Mouse (Mus musculus): ENCODE data around the gene Yif1a. TPM values are rescaled to one million over a fixed set of nuclear protein-coding genes. Genes with fewer than 3 reads are reported as not detected.
"Not testable (repeated sequence)": the region's sequence is repeated elsewhere in the genome, so short reads cannot be mapped to it uniquely, and the experiment has no call there.

Gene Yif1a
- polyA plus RNA-seq, 1 experiment from 2014 or later: 78.0 TPM

DNA sequence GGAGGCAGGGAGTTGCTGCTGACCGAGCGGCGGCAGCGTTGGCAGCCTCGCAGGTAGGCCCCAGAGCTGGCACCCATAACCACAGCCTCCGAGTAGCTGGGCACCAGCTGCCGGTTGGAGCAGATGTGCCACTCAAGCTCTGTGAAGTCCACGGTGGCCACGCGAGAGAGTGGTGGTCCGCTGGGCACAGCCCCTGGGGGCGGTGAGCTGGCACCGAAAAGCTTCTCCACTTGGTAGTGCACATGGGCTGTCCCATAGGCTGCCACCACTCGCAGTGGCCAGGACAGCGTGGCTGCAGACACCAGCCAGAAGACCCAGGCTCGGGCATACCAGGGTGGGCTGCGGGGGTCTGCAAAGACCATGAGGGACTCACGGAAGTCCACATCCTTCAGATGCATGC, 6.3 kb upstream of the Yif1a start:
- no peaks in the 10 kb centered on the region for H3K36me3 ChIP-seq
- WGBS: 63% methylated on average over 18 of the region's 18 CpGs
- peaks cover 12% of the 10 kb centered on the region for H3K4me1 ChIP-seq
- H3K9me3 ChIP-seq (replicated peaks): no peaks in the 10 kb centered on the region
- no peak overlapping the region for H3K27ac ChIP-seq
- H3K27me3 ChIP-seq (ENCODE audit: low read depth, poor library complexity, severe bottlenecking): peaks cover 73% of the 10 kb centered on the region
- no peak for DNase-seq (ENCODE audit: low spot score)
- no peak overlapping the region for H3K4me3 ChIP-seq

DNA sequence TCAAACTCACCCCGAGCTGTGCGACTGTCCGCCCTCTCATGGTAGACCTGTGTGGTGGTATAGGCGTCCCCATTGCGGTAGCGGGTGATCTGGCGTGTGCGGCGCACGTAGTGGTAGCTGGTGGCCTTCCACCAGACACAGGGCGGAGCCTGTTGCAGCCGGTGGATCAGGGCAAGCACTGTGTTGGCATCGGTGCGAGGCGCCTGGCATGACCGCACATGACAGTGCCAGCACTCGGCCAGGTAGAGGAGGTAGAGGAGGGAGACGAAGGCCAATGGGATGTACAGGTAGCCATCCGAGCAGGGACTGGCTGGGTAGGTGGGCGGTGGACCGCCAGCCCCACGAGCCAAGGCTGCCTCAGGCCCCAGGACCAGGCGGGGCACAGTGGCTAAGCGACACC, 5.7 kb upstream of the Yif1a start:
- H3K9me3 ChIP-seq (replicated peaks): no peaks in the 10 kb centered on the region
- no peaks in the 10 kb centered on the region for H3K36me3 ChIP-seq
- H3K27me3 ChIP-seq (ENCODE audit: low read depth, poor library complexity, severe bottlenecking): peaks cover 73% of the 10 kb centered on the region
- no peak overlapping the region for H3K27ac ChIP-seq
- 71% methylated on average over 24 of the region's 24 CpGs for WGBS
- no peak overlapping the region for H3K4me3 ChIP-seq
- DNase-seq (ENCODE audit: low spot score): no peak
- H3K4me1 ChIP-seq: peaks cover 16% of the 10 kb centered on the region

DNA sequence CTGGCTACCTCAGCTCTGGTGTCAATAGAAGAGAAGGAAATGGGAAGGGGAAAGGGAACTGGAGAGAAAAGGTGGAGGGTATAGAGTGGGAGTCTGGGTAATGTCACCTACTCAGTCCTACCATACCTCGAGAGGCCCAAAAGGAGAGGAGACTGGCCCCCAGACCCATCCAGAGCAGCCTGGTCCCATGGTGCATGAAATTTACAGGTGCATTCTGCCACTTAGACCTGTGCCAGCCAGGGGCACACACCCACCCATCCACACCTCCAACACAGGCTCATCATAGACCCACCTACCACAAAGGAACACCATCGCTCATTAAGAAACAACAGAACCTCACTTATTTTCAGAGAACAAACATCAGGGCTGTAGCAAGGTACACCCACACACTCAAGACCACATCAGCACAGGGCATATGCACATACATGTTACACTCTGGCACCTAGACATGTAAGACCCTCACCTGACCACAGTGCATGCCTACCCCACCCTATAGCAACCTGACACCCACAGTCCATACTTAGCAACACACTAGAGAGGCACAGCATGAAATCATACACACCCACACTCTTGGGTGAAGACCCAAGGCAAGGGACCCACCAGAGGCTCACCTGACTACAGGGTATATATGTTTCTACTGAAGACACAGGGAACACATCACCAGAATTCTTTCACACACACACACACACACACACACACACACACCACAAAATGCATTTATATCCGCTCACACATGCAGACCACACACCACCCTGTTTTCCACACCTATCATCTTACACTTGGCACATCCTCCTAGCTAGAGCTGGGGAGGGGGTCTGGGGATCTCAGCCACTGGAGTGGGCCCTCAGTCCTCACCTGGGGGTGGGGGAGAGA, 4.1 kb upstream of the Yif1a start:
- Histone ChIP-seq H3K9me3 (replicated peaks) (no peaks in the 10 kb centered on the region), H3K27me3 (ENCODE audit: low read depth, poor library complexity, severe bottlenecking) (peaks cover 73% of the 10 kb centered on the region), H3K27ac (0 out of 2 replicates have a peak overlapping the region, but pooled peaks have one; percentile 27), H3K4me1 (peaks cover 24% of the 10 kb centered on the region), H3K4me3 (peak overlapping the region; percentile 56), H3K36me3 (no peaks in the 10 kb centered on the region)
- no peak for DNase-seq (ENCODE audit: low spot score)
- WGBS: 73% methylated on average over 3 of the region's 3 CpGs

DNA sequence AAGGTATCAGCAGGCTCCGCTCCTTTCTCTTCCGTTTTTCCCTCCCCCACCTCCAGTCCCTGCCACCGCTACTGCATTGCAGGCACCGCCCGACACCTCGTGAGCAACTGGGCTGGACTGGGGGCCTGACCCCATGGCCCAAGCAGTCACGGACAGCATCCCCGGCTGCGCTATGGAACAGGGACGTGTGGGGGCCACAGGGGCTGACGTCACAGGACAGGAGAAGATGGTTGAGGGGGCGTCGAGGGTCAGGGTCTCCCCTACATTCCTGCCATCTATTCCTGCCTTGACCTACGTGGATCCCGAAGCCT, 3.5 kb upstream of the Yif1a start:
- DNase-seq (ENCODE audit: low spot score): no peak
- H3K9me3 ChIP-seq (replicated peaks): no peaks in the 10 kb centered on the region
- 4% methylated on average over 15 of the region's 15 CpGs for WGBS
- peaks cover 27% of the 10 kb centered on the region for H3K4me1 ChIP-seq
- H3K27me3 ChIP-seq (ENCODE audit: low read depth, poor library complexity, severe bottlenecking): peaks cover 72% of the 10 kb centered on the region
- peaks cover under 1% of the 10 kb centered on the region; the same call in 1 of the 2 replicates for H3K36me3 ChIP-seq
- H3K27ac ChIP-seq: 0 out of 2 replicates have a peak overlapping the region, but pooled peaks have one; percentile 27
- H3K4me3 ChIP-seq: peak overlapping the region; percentile 56

DNA sequence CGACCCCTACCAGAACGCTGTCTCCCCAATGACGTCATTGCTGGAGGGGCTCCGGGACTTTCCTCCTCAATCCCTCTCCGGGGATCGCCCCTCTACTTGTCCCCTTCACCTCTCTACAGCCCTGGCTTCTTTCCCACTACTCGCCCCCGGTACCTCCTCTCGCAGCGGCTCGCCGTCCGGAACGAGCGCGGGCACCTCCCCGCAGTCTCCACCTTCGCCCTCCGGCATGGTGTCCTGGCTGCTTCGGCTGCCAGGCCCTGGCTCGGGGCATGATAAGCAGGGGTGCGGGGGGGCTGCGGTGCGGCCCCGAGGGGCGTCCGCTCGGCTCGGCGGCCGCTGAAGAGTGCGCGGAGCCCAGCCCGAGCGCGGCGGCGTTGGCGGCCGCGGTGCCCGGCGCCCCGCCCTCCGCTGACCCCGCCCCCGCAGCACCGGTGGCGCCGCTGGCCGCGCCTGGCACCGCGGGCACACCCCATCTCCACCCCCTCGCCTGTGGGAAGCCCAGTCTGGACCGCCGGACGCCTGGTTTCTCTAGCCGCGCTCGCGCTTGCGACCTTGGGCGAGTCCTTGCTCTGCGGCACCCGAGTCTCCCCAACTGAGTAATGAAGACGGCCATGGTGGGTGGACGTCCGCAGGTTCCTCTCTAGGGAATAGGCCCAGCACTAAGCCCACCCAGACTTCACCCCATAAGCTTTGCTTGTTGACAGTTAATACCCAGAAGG, 3.0 kb upstream of the Yif1a start, which contains the start of gene Tmem151a:
TSS of gene Tmem151a (minus strand) at position 387 of the 719 bp plus-strand sequence.
- peak within 1 kb of the TSS; percentile 27 for H3K27ac ChIP-seq
- H3K4me1 ChIP-seq: peaks cover 27% of the 10 kb centered on the region
- peak within 1 kb of the TSS; percentile 56 for H3K4me3 ChIP-seq
- H3K27me3 ChIP-seq (ENCODE audit: low read depth, poor library complexity, severe bottlenecking): peaks cover 67% of the 10 kb centered on the region
- no peaks in the 10 kb centered on the region for H3K9me3 ChIP-seq (replicated peaks)
- H3K36me3 ChIP-seq: peaks cover 3% of the 10 kb centered on the region
- WGBS: under 1% methylated on average over 68 of the region's 69 CpGs
- no peak for DNase-seq (ENCODE audit: low spot score)

DNA sequence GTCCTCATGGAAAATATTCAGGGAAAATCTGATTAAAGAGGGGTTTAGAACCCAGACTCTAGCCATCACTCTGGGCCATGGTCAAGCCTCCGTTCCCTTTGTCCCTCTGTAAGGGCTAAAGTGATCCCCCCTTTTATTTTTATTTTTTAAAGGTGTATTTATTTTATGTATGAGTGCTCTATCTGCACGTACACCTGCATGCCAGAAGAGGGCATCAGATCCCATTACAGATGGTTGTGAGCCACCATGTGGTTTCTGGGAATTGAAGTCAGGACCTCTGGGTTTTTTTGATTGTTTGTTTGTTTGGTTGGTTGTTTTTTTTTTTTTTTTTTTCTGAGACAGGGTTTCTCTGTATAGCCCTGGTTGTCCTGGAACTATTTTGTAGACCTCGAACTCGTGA, 1.8 kb upstream of the Yif1a start:
- 55% methylated on average over 4 of the region's 4 CpGs for WGBS
- peaks cover 16% of the 10 kb centered on the region for H3K36me3 ChIP-seq
- H3K4me1 ChIP-seq: peaks cover 27% of the 10 kb centered on the region
- DNase-seq (ENCODE audit: low spot score); H3K4me3 ChIP-seq; H3K9me3 ChIP-seq (replicated peaks); H3K27ac ChIP-seq: not testable (repeated sequence)
- H3K27me3 ChIP-seq (ENCODE audit: low read depth, poor library complexity, severe bottlenecking): peaks cover 54% of the 10 kb centered on the region

DNA sequence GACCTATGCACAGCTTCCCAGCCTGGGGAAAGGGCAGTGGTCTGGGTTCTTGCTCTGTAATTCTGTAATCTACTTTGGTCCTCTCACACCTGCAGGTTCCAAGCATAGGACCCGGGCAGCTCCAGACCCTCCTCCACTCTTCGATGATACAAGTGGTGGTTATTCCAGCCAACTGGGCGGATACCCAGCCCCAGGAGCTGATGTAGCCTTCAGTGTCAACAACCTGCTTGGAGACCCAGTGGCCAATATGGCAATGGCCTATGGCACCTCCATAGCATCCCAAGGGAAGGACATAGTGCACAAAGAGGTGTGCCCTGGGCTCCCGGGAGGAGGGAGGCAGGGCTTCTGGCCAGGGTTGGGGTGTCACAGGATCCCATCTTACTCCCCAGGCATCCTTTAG, 986 bp downstream of the Yif1a start:
- no peak for DNase-seq (ENCODE audit: low spot score)
- Histone ChIP-seq H3K4me3 (peak overlapping the region; percentile 85), H3K36me3 (peaks cover 40% of the 10 kb centered on the region), H3K4me1 (peaks cover 36% of the 10 kb centered on the region), H3K9me3 (replicated peaks) (no peaks in the 10 kb centered on the region), H3K27ac (no peak overlapping the region), H3K27me3 (ENCODE audit: low read depth, poor library complexity, severe bottlenecking) (peaks cover 26% of the 10 kb centered on the region)
- WGBS: 90% methylated on average over 4 of the region's 4 CpGs

DNA sequence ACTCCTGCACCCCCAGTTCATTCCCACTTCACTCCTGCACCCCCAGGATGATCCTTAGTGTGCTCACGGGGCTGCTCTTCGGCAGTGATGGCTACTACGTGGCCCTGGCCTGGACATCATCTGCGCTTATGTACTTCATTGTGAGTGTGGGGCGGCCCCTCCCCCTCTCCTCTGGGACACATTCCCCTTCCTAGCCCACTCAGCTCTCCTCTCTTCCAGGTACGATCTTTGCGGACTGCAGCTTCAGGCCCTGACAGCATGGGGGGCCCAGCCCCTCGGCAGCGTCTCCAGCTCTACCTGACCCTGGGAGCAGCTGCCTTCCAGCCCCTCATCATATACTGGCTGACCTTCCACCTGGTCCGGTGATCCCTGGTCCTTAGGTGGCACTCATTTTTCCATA, 3.7 kb downstream of the Yif1a start:
- Histone ChIP-seq H3K9me3 (replicated peaks) (no peaks in the 10 kb centered on the region), H3K4me3 (no peak overlapping the region), H3K27me3 (ENCODE audit: low read depth, poor library complexity, severe bottlenecking) (peaks cover 8% of the 10 kb centered on the region; the same call in 1 of the 2 replicates), H3K27ac (no peak overlapping the region), H3K4me1 (peaks cover 51% of the 10 kb centered on the region), H3K36me3 (peaks cover 40% of the 10 kb centered on the region)
- 93% methylated on average over 10 of the region's 10 CpGs for WGBS
- DNase-seq (ENCODE audit: low spot score): no peak

DNA sequence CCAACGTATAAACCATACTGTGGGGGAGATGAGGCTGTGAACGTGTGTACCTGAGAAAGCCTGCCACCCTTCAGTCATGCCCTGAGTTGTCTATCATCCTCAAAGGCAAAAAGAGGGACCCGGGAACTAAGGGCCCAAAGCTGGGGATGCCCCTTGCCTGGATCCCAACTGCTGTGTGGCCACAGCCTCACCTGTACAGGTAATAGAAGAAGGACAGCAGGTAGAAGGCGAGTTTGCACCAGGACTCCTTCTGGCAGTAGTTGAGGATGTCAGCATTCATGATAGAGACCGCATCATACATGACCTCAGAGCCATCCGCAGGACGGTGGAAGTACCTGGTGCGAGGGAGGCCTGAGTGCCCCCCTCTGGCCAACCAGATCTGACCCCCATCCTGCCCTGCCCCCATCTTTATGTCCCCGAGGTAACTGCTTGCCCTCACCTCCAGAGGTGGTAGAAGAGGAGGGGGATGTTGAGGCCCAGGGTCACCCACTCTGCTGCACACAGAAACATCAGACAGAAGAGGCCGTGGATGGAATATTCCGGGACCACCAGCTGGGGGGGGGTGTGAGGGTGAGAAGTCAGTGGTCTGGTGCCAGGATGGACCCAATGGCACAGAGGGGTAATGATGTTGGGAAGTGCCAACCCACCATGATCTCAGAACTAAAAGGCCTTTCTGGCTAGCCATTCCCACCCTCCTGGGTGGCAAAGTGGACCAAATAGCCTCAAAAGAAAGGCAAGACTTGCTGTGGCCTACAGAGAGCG, 5.3 kb downstream of the Yif1a start:
- peaks cover 8% of the 10 kb centered on the region; the same call in 1 of the 2 replicates for H3K27me3 ChIP-seq (ENCODE audit: low read depth, poor library complexity, severe bottlenecking)
- H3K9me3 ChIP-seq (replicated peaks): no peaks in the 10 kb centered on the region
- peaks cover 60% of the 10 kb centered on the region for H3K4me1 ChIP-seq
- H3K4me3 ChIP-seq: peak overlapping the region; percentile 26; the same call in 1 of the 2 replicates
- DNase-seq (ENCODE audit: low spot score): no peak
- 77% methylated on average over 12 of the region's 12 CpGs for WGBS
- H3K36me3 ChIP-seq: peaks cover 40% of the 10 kb centered on the region
- H3K27ac ChIP-seq: 0 out of 2 replicates have a peak overlapping the region, but pooled peaks have one; percentile 15

DNA sequence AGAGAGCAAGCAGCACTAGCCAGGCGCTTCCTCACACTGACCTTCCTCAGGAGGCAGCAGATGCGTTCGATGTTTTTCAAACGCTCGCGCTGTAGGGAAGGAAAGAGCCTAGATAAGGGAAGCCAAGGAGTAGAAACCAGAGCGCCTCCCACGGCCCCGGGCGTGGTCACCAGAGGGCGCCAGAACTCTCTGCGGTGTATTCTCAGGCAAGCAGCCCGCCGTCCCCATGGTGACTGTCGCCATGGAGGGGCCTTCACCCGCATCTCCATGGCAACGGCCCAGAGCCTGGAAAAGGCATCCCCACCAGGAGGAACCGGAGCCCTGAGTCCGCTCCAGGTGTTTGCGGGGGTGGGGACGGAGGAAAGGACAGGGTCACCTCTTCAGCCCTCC, 5.9 kb downstream of the Yif1a start:
- peak overlapping the region; percentile 26 for H3K4me3 ChIP-seq
- 0% methylated on average over 21 of the region's 21 CpGs for WGBS
- no peaks in the 10 kb centered on the region for H3K9me3 ChIP-seq (replicated peaks)
- H3K4me1 ChIP-seq: peaks cover 60% of the 10 kb centered on the region
- DNase-seq (ENCODE audit: low spot score): peak; percentile 100
- H3K36me3 ChIP-seq: peaks cover 43% of the 10 kb centered on the region
- 0 out of 2 replicates have a peak overlapping the region, but pooled peaks have one; percentile 15 for H3K27ac ChIP-seq
- H3K27me3 ChIP-seq (ENCODE audit: low read depth, poor library complexity, severe bottlenecking): peaks cover 8% of the 10 kb centered on the region; the same call in 1 of the 2 replicates

DNA sequence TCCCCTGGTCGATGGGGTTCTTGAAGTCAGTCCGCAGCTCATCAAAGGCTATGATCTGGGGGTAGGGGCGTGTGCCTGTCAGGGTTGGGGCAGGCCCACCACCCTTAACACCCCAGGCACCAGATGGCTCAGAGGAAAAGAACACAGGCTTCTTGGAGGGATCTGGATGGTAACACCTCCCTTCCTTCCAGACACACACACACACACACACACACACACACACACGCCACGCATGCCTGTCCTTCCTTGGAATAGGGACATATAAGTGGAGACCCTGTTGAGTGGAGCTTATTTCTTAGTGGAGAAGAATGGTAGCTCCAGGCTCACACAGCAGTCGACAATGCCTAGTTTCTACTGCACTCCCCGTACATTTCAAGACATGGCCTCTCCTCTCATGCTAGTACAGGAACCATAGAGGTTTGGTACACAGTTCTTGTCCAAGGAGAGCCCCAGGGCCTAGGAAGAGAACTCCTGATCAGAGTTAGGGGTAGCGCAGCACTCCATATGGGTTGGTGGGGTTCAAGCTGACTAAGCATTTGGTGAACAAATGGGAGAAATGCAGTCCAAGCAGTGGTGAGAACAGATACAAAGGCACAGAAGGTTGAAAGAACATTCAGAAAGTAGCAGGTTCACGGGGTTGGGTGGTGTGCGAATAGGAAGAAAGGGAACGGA, 6.5 kb downstream of the Yif1a start:
- 0 out of 2 replicates have a peak overlapping the region, but pooled peaks have one; percentile 15 for H3K27ac ChIP-seq
- peaks cover 48% of the 10 kb centered on the region for H3K36me3 ChIP-seq
- peak overlapping the region; percentile 26 for H3K4me3 ChIP-seq
- H3K4me1 ChIP-seq: peaks cover 64% of the 10 kb centered on the region
- no peak for DNase-seq (ENCODE audit: low spot score)
- H3K27me3 ChIP-seq (ENCODE audit: low read depth, poor library complexity, severe bottlenecking): peaks cover 8% of the 10 kb centered on the region; the same call in 1 of the 2 replicates
- no peaks in the 10 kb centered on the region for H3K9me3 ChIP-seq (replicated peaks)
- 48% methylated on average over 11 of the region's 11 CpGs for WGBS

Measured in limb, embryonic 10.5 days (tissue).